Mouse (Mus musculus) ES-E14 (cell line): Measurements from ENCODE around the gene Slc3a1.

ENCODE experiments used
- CHD2 ChIP-seq: IDR thresholded peaks from 2 replicates; pipeline ENCODE4 v1.6.1; 2014; ENCODE audit warnings: mild to moderate bottlenecking, low read depth, low read length, inconsistent platforms
- ZC3H11A ChIP-seq: IDR thresholded peaks from 2 replicates; pipeline ENCODE4 v1.6.1; 2012; ENCODE audit warnings: low read depth, mild to moderate bottlenecking, inconsistent platforms, low read length, borderline replicate concordance
- ZNF384 ChIP-seq: IDR thresholded peaks from 2 replicates; pipeline ENCODE4 v1.6.1; 2012; ENCODE audit warnings: low read depth, low read length, inconsistent platforms

DNA sequence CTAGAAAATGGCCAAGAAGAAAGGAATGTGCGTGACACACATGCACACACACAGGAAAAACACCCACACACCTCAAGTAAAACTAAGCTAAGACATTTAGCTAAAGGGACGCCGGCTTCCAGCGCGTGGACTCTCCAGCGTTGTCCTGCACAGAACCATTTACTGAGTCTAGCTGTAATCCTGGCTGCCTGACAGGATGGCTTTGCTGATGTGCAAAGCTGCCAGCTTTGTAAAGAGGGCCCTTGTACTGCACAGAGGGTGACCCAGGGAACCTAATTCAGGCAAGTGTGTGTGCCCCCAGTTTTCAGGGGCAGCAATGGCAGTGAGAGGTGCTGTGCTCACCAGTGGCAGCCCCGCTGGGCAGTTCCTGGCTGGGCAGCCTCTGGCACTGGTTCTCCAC lies 39.2 kb downstream of the Slc3a1 start:
- TF ChIP-seq ZC3H11A (no peak), CHD2 (no peak), ZNF384 (no peak)
